Mouse (Mus musculus) T-helper 1 cell (primary cell): Measurements from ENCODE around the gene Trim27.

Experiments used
- in situ Hi-C: fragments of 300-600 bp; cut with MboI, MseI; formaldehyde crosslinking; loops from one replicate; pipeline ENCODE4 v1.15.1; 2025; ENCODE audit warnings: high pct_unique_total_duplicates

Gene Trim27

GRCm38 (mm10) chr13:21179367-21179723 is at the start of gene Trim27:
Gene Trim27, plus strand, starts transcription at chr13:21179445.
- in situ Hi-C loops, result no loop called here

- in situ Hi-C loops, result no loop called here
Measured at GRCm38 (mm10) chr13:21142421-21142820, 36.8 kb upstream of the Trim27 start.

GRCm38 (mm10) chr13:21145767-21146166 is 33.5 kb upstream of the Trim27 start, which contains the start of gene Olfr1368:
Gene Olfr1368, minus strand, starts transcription at chr13:21145867.
- in situ Hi-C loops, result no loop called here

- in situ Hi-C loops, result loop anchor here (5.0 kb wide), 1 partner anchor 854 kb away; no protein-coding TSS in a partner anchor
Measured at GRCm38 (mm10) chr13:21155888-21156287, 23.4 kb upstream of the Trim27 start.

GRCm38 (mm10) chr13:21158071-21158470 is 21.2 kb upstream of the Trim27 start:
- in situ Hi-C loops, result loop anchor here (5.0 kb wide), 1 partner anchor 856 kb away; no protein-coding TSS in a partner anchor

GRCm38 (mm10) chr13:21158785-21159474 is 20.3 kb upstream of the Trim27 start:
- in situ Hi-C loops, result loop anchor here (5.0 kb wide), 1 partner anchor 857 kb away; no protein-coding TSS in a partner anchor

- in situ Hi-C loops, result loop anchor here (5.0 kb wide), 1 partner anchor 857 kb away; no protein-coding TSS in a partner anchor
Measured at GRCm38 (mm10) chr13:21159475-21159819, 19.8 kb upstream of the Trim27 start.

- in situ Hi-C loops, result no loop called here
Measured at GRCm38 (mm10) chr13:21160041-21160511, 19.2 kb upstream of the Trim27 start.

GRCm38 (mm10) chr13:21160657-21161590 is 18.3 kb upstream of the Trim27 start:
- in situ Hi-C loops, result no loop called here

GRCm38 (mm10) chr13:21161591-21161990 is 17.7 kb upstream of the Trim27 start:
- in situ Hi-C loops, result no loop called here

- in situ Hi-C loops, result no loop called here
Measured at GRCm38 (mm10) chr13:21162591-21162990, 16.7 kb upstream of the Trim27 start.

GRCm38 (mm10) chr13:21166936-21167909 is 12.0 kb upstream of the Trim27 start:
- in situ Hi-C loops, result no loop called here

- in situ Hi-C loops, result no loop called here
Measured at GRCm38 (mm10) chr13:21167910-21168300, 11.3 kb upstream of the Trim27 start.

GRCm38 (mm10) chr13:21168371-21169011 is 10.8 kb upstream of the Trim27 start:
- in situ Hi-C loops, result no loop called here

- in situ Hi-C loops, result no loop called here
Measured at GRCm38 (mm10) chr13:21169121-21169656, 10.1 kb upstream of the Trim27 start.

GRCm38 (mm10) chr13:21169657-21170430 is 9.4 kb upstream of the Trim27 start:
- in situ Hi-C loops, result loop anchor here (5.0 kb wide), 2 partner anchors 62 to 747 kb away; no protein-coding TSS in a partner anchor

GRCm38 (mm10) chr13:21170431-21171155 is 8.7 kb upstream of the Trim27 start:
- in situ Hi-C loops, result loop anchor here (5.0 kb wide), 2 partner anchors 62 to 747 kb away; no protein-coding TSS in a partner anchor

GRCm38 (mm10) chr13:21171156-21171530 is 8.1 kb upstream of the Trim27 start:
- in situ Hi-C loops, result loop anchor here (5.0 kb wide), 2 partner anchors 61 to 746 kb away; no protein-coding TSS in a partner anchor
